Mouse (Mus musculus): Measurements from ENCODE around the gene Ranbp10.

Gene Ranbp10

GRCm38 (mm10) chr8:105826861-105827848 lies at the start of gene Ranbp10, which contains the start of gene Tsnaxip1:
TSS of gene Ranbp10 (minus strand) at chr8:105827350.
TSS of gene Tsnaxip1 (plus strand) at chr8:105827731.
- peak; percentile 98 for DNase-seq

GRCm38 (mm10) chr8:105874301-105874700 lies 47.2 kb upstream of the Ranbp10 start:
- no peak for DNase-seq

- DNase-seq: no peak
These were observed 39.3 kb upstream of the Ranbp10 start for GRCm38 (mm10) chr8:105866364-105867029.

- DNase-seq: peak; percentile 19
These were observed 34.8 kb upstream of the Ranbp10 start for GRCm38 (mm10) chr8:105861951-105862350.

GRCm38 (mm10) chr8:105860143-105860981 lies 33.2 kb upstream of the Ranbp10 start, which contains the start of gene Nutf2:
TSS of gene Nutf2 (plus strand) at chr8:105860580.
- DNase-seq: peak; percentile 97

GRCm38 (mm10) chr8:105859314-105859713 lies 32.2 kb upstream of the Ranbp10 start:
- DNase-seq: no peak

- DNase-seq: peak; percentile 29
These were observed 31.3 kb upstream of the Ranbp10 start for GRCm38 (mm10) chr8:105858495-105858894.

- no peak for DNase-seq
These were observed 29.2 kb upstream of the Ranbp10 start for GRCm38 (mm10) chr8:105856168-105856835.

- peak; percentile 69 for DNase-seq
These were observed 28.4 kb upstream of the Ranbp10 start for GRCm38 (mm10) chr8:105855248-105856167.

GRCm38 (mm10) chr8:105854715-105855216 lies 27.6 kb upstream of the Ranbp10 start, which contains the start of gene Thap11:
TSS of gene Thap11 (plus strand) at chr8:105855132.
- peak; percentile 87 for DNase-seq

- peak; percentile 58 for DNase-seq
These were observed 27.2 kb upstream of the Ranbp10 start for GRCm38 (mm10) chr8:105854303-105854702.

GRCm38 (mm10) chr8:105853178-105853577 lies 26.0 kb upstream of the Ranbp10 start, which contains the start of gene Cenpt:
TSS of gene Cenpt (minus strand) at chr8:105853278.
- DNase-seq: peak; percentile 45

- DNase-seq: peak; percentile 42
These were observed 25.1 kb upstream of the Ranbp10 start for GRCm38 (mm10) chr8:105852146-105852729.

- DNase-seq: peak; percentile 80
These were observed 24.5 kb upstream of the Ranbp10 start for GRCm38 (mm10) chr8:105851651-105852143.

- no peak for DNase-seq
These were observed 23.5 kb upstream of the Ranbp10 start for GRCm38 (mm10) chr8:105850611-105851010.

- DNase-seq: no peak
These were observed 22.9 kb upstream of the Ranbp10 start for GRCm38 (mm10) chr8:105850014-105850413.

GRCm38 (mm10) chr8:105846678-105847077 lies 19.5 kb upstream of the Ranbp10 start:
- DNase-seq: no peak

- DNase-seq: no peak
These were observed 12.1 kb upstream of the Ranbp10 start for GRCm38 (mm10) chr8:105839209-105839608.

GRCm38 (mm10) chr8:105836991-105837390 lies 9.8 kb upstream of the Ranbp10 start:
- DNase-seq: peak; percentile 28

GRCm38 (mm10) chr8:105835318-105835717 lies 8.2 kb upstream of the Ranbp10 start:
- no peak for DNase-seq

Data from cerebellum, adult 11-12 months (tissue).